Mouse (Mus musculus) layer of hippocampus, postnatal 14 days (tissue): ENCODE measurements around the gene Hist1h4f. TPM values are rescaled to one million over a fixed set of nuclear protein-coding genes. Genes with fewer than 3 reads are reported as not detected.
"Not testable (repeated sequence)": the region's sequence is repeated elsewhere in the genome, so short reads cannot be mapped to it uniquely, and the experiment has no call there.

Experiments
- DNase-seq, 2 experiments: peaks; one replicate each; pipeline ENCODE4 v3.0.0; 2021 to 2022; ENCODE audit warnings: low spot score in 2 of 2, mixed read lengths in 1 of 2
- long read RNA-seq, 2 experiments: library from polyadenylated mRNA; stranded (forward); transcript quantifications; one replicate each; pipeline ENCODE4 v2.0.0; 2021
- total RNA-seq, 2 experiments: library from RNA; stranded (reverse); gene quantifications; 2 replicates each; pipeline ENCODE4 v1.2.3; 2021

Gene Hist1h4f
- total RNA-seq: 100 to 1,000 TPM; 122 to 142 TPM
- long read RNA-seq, experiment 1: 0 reads
- long read RNA-seq, experiment 2: 0 reads

GRCm38 (mm10) chr13:23551146-23551834 is at the start of gene Hist1h4f:
Gene Hist1h4f, minus strand, starts transcription at chr13:23551648.
- DNase-seq: peak; percentile 84 to 89

GRCm38 (mm10) chr13:23597957-23598356 is 46.5 kb upstream of the Hist1h4f start:
- DNase-seq: peak; percentile 65 to 79

- DNase-seq: no peak
Measured at GRCm38 (mm10) chr13:23595622-23596372, 44.3 kb upstream of the Hist1h4f start.

DNA sequence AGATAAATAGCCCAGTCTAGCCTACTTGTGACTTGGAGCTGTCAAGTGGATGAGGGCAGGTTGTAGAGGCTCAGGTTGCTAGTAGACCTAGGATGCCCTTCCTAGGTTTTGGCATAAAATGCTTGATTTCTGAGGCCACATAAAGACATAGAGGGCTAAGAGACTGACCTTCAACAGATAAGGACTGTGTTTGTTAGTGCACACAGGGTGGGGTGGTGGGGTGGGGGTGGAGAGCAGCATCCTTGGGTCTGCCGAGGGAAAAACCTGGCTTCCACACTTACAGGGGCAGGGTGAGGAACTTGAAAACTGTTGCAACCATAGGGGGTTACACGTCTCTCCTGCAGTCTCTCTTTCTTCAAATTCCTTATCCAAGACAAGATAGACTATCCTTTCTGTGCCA is 43.7 kb upstream of the Hist1h4f start:
- no peak for DNase-seq

DNA sequence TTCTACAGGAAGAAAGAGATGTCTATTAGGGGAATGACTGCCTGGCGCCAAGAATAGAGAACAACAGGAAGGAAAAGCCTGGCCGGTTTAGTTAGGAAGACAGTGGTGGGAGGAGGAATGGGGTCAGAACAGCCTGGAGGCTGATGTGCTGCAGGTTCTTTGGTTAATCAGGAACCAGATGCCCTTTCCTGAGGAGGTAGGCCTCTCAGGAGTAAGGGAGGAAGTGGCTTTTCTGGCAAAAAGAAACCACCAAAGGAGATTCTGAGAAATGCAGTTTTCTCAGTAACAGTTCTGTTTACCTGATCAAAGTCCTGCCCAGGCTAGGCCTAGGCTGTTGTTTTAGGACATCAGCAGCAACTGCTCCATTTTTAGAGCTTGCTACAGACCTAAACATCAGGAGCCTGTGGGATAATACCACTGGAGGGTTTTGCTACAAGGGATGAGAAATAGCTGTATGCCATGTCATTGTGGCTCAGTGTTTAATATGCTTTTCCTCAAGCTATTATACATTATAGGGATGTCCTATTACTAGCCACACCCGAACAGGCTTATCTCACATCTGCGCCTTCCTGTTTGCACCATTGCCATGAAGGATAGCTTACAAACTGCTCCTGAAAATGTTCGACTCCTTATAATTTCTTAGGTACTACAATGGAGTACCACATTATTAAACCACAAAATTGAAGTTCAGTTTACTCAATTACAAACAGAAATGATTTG is 41.8 kb upstream of the Hist1h4f start:
- no peak for DNase-seq

GRCm38 (mm10) chr13:23592614-23593013 is 41.2 kb upstream of the Hist1h4f start:
- DNase-seq: no peak

DNA sequence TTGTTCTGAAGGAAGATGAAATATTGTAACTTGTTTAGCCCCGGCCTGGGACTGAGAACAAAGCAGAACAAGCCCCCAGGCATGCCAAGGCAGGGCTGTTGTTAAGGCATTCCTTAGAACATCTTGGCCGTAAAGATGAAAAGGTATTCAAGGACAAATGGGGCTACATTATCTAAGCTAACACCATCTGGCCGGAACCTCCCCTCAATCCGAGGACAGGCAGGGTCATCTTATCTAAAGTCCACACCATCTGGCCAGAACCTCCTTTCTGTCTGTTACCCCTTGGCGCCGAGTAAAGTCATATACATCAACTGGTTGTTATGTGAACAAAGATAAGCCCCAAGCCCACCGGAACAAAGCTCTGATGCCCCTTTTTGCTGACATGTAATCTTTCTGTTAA is 40.4 kb upstream of the Hist1h4f start:
- not testable (repeated sequence) for DNase-seq

DNA sequence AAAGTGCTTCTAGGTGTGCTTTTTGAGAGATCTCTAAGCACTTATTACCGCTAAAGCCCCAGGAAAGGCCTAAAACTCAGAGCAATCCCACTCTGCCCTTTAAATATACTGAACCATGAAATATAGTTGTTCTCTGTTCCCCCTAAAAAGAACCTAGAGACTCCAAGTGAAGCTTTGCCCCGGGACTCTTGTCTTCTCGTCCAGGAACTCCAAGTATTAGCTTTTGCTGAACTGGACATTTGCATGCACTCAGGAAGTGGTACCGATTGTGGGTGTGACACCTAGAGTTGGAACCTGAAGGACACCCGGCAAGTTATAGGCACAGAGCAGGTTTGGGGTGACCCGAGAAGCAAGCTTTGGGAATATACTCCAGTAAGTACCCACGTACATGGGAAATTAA is 39.8 kb upstream of the Hist1h4f start:
- DNase-seq: no peak

GRCm38 (mm10) chr13:23586940-23587225 is 35.4 kb upstream of the Hist1h4f start:
- DNase-seq: no peak

DNA sequence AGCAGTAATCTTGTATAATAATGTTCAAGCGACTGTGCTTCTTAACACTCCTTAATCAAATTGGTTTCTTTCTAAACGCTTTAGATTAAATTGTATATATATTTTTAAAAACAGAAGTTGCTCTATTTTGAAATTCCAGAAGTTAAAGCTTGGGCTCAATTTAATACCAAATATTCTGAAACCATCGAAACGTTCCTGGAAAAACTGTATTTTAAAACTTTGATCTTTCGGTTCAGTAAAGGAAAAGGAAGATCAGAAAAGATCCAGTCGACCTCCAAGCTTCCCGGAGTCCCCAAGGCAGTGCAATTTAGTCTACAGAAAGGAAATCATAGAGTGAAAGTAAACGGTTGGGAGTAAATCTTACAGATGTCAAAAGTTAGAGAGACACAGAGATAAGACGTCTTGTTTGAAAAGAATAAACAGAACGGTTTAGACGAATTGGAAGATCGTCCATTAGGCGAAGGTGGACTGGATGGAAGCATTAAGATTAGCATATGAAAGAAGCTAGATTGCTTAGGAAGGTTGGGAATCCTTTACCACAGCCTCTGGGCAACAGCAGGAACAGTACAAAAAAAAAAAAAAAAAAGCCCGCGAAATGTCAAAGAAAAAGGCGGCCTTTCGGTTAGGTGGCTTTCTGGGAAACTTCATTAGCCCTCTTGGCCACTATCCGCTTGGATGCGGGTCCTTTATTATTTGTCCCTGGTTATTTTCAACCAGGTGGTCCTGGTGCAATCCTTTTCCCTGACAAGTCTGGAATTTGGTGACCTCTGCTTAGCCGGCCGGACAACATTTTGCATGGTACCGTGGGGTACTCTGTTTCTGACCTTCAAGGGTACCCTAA is 34.9 kb upstream of the Hist1h4f start:
- no peak for DNase-seq

DNA sequence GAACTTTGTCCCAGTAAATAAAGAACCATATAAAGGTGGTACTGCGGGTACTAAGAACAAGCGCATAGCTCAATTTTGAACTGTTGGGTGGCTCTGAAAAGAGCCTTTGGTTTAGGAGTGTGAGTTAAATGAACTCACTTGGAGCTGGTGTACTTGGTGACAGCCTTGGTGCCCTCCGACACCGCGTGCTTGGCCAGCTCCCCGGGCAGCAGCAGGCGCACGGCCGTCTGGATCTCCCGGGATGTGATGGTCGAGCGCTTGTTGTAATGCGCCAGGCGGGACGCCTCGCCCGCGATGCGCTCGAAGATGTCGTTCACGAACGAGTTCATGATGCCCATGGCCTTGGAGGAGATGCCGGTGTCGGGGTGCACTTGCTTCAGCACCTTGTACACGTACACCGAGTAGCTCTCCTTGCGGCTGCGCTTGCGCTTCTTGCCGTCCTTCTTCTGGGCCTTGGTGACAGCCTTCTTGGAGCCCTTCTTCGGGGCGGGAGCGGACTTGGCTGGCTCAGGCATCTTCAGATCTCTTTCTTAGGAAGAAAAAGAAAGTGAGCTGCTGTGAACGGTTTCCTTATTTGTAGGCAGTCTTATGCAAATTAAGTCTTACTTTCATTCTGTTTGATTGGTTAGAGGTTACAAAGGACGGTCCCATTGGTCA is 34.1 kb upstream of the Hist1h4f start:
- peak; percentile 61 to 89 for DNase-seq

GRCm38 (mm10) chr13:23585029-23585441 is 33.6 kb upstream of the Hist1h4f start:
- DNase-seq: peak; percentile 68 to 71

- no peak for DNase-seq
Measured at GRCm38 (mm10) chr13:23584331-23584730, 32.9 kb upstream of the Hist1h4f start.

GRCm38 (mm10) chr13:23583387-23584068 is 32.1 kb upstream of the Hist1h4f start:
- no peak for DNase-seq

- DNase-seq: no peak
Measured at GRCm38 (mm10) chr13:23582219-23583056, 31.0 kb upstream of the Hist1h4f start.

DNA sequence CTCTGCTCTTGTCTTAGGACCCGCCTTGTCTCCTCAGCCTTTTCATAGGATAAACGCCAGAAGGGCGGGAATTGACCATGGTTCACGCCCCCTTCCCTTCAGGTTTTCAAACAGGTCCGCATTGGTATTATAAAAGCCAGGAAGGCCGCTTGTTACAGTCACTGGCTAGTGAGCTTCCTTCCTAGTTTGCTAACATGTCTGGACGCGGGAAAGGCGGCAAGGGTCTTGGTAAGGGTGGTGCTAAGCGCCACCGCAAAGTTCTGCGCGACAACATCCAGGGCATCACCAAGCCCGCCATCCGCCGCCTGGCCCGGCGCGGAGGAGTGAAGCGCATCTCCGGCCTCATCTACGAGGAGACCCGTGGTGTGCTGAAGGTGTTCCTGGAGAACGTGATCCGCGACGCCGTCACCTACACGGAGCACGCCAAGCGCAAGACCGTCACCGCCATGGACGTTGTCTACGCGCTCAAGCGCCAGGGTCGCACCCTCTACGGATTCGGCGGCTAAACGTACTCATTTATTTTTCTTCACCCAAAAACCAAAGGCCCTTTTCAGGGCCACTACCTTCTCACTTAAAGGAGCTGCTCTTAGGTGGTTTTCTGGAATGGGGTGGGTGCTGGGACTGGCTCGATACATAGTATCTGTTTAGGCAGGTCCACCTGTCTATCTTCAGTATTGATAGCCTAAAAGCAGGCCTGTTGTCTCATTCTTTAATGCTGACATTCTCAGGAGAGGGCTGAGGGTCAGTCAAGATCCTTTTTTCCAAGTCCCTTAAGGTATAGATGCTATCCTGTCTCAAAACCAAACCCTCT is 30.2 kb upstream of the Hist1h4f start, which contains the start of gene Hist1h4d:
TSS of gene Hist1h4d (plus strand) at position 191 of the 811 bp plus-strand sequence.
- DNase-seq: peak; percentile 97 to 99

DNA sequence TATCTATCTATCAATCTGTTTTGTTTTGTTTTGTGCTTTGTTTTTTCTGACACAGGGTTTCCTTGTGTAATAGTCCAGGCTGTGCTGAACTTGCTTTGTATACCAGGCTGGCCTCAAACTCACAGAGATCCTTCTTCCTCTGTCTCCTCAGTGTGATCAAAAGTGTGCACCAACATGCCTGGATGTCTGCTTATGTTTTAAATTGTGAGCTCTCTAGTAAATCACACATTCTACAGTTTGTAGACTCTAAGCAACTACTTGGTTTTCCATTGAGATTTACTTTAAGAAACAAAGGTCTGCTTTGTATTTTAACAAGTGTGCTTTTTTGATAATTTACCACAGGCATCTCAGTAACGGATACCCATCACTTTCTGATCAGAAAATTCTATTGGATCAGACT is 26.4 kb upstream of the Hist1h4f start:
- DNase-seq: no peak
